Mouse (Mus musculus) gastrocnemius, postnatal 36 days (tissue): ENCODE results near the gene Atp6v1e1. TPM values are rescaled to one million over a fixed set of nuclear protein-coding genes. Genes with fewer than 3 reads are reported as not detected.
A peak's percentile ranks its signal among the peaks of the same experiment; 100 is the strongest.
"Not testable (repeated sequence)": the region's sequence is repeated elsewhere in the genome, so short reads cannot be mapped to it uniquely, and the experiment has no call there.

Experiments
- DNase-seq, 2 experiments: peaks; one replicate each; pipeline ENCODE4 v3.0.0; 2022
- intact Hi-C: fragments of 180-260 bp; cut with DNase I; formaldehyde crosslinking; loops from one replicate; pipeline ENCODE4 v1.15.1; 2025
- total RNA-seq, 2 experiments: library from RNA; stranded (reverse); gene quantifications; 2 replicates each; pipeline ENCODE4 v1.2.3; 2021

Gene Atp6v1e1
- total RNA-seq, 2 experiments from 2014 or later, result 113 to 124 TPM

DNA sequence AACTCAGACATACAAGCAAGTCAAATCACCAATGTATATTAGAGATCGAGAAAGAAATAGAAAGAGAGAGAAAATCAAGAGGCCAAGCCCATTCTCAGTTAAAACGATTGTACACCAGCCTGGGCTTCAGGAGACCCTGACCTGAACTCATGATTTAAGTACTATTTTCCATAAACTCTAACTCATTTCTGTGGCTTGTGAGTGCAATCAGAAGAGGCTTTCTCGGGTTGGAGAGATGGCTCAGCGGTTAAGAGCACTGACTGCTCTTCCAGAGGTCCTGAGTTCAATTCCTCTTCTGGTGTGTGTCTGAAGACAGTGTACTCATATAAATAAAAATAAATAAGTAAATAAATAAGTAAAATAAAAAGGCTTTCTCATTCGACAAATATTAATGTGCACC, 878 bp downstream of the Atp6v1e1 start:
- no peak for DNase-seq
- intact Hi-C loops, result no loop called here

DNA sequence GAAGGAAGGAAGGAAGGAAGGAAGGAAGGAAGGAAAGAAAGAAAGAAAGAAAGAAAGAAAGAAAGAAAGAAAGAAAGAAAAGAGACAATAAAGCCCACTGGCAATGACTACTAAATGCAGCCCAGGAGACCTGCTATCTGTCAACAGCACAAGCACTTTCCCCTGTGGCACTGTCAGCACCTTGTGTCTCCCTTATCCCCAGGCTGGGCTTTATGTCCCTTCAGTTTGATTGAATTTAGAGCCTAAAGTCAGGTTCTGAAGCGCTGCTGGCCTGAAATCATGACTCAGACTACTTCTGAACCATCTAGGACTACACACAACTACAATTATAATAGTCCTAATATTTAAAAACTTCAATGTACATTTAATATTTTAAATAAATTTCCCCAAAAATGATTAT, 1.7 kb downstream of the Atp6v1e1 start:
- intact Hi-C loops, result no loop called here
- no peak for DNase-seq

DNA sequence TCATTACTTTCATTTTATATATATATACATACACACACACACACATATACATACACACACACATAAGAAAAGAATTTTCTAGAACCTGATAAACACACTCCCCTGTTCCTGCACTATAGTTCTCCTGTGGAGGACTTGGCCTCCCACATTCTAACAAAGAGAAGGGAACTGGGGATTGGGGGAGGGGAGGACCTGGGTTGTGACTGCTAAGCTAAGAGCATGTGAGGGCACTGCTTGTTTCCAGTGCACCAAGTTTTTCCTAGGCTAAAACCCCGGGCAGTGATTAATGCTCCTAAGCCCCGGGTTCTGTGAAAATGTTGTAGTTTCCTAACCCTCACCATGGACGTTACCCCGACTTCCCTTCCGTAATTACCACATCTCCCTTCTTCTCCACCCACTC, 2.4 kb downstream of the Atp6v1e1 start:
- DNase-seq, result no peak
- intact Hi-C loops, result no loop called here

DNA sequence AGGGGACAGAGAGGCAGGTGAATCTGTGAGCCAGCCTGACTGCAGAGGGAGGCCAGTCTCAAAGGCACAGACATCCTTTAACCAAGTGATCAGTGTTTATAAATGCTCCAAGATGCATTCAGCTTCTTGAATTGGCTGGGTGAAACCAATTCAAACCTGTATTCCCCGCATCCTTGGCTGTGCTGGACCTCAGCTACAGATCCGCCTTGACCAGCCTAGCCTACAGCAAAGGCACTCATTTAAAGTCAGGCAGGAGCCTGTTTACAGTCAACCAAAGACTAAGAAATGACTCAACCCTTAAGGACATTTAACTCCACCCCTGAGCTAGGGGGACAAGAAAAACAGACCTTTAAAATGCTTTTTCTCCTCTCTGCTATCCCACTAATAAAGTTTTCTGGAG, 3.3 kb downstream of the Atp6v1e1 start:
- intact Hi-C loops, result no loop called here

DNA sequence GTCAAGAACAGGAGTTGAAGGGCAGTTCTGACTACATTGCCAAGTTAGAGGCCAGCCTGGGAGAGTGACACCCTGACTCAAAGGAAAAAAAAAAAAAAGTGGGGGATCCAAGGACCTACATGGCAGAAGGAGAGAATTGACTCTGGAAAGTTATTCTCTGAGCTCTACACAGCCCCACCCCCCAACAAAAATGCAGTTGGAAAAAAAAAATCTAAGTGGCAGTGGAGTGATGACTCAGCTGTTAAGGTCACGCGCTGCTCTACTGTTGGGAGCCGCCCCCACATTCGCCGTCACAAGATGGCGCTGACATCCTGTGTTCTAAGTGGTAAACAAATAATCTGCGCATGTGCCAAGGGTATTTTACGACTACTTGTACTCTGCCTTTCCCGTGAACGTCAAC, 10.6 kb downstream of the Atp6v1e1 start:
- intact Hi-C loops, DNase-seq: not testable (repeated sequence)

More for the DNA sequence above, 3.3 kb downstream of the Atp6v1e1 start:
- no peak for DNase-seq

DNA sequence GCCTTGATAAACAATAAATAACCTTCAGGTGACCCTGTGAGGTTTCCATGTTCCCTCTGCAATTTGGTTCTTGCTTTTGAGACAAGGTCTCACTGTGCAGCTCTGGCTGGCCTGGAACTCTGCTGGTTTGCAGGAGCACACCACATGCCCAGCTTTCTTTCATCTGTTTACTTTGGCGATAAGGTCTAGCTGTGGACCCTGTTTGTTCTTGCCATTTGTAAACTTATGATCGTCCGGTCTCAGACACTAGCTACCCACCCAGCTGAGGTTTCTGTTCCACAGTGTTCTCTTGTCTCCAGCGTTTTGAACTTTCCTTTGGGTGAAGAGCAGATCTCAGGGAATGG, 14.9 kb downstream of the Atp6v1e1 start:
- no peak for DNase-seq
- intact Hi-C loops, result no loop called here

DNA sequence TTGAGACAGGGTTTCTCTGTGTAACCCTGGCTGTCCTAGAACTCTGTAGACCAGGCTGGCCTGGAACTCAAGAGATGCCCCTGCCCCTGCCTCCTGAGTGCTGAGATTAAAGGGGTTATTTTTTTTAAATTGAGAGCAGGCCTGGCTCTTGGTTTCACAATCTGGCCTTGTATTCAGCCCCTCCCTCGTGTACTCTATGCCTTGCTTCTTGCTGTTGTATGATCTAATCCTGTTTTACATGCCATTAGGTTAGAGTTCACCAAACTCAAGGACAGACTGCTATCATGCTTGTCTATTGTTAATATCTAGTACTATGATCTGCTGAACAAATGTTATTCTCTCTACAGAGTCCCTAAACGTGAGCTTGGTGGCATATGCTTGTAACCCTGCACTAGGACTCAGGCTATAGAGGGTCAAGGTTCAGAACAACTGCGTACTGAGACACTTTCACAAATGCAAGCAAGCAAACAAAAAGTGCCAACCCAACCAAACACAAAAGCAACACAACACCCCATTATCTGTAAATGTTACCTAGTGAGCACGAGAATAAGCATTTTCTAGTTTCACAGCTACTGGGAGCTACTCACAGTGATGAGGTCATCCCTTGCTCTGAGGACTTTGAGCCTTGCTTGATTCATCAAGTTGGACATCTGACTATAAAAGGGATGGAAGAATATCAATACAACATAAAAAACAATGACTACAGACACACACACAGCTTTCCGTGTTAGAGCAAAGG, 15.4 kb downstream of the Atp6v1e1 start:
- DNase-seq, result no peak
- intact Hi-C loops, result no loop called here

DNA sequence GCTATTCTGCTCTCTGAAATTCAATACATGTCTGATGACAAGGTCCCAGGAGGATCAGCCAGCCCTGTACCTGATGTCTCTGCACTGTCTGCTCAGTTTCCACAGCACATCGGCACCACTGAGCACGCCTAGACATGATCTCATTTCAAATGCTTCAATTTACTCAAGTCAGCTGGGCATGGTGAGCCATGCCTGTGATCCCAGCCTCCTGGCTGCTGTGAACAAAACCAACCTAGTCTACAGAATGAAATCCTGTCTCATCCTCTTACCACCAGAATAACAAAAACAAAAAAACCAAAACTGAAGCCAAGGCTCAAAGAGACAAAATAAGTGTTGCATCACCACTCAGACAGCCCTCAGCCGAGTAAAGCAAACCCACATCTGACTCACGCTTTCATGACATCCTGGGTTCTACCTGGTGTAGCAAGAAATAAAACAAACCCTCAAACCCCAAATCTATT, 23.0 kb downstream of the Atp6v1e1 start:
- intact Hi-C loops, result no loop called here
- no peak for DNase-seq

DNA sequence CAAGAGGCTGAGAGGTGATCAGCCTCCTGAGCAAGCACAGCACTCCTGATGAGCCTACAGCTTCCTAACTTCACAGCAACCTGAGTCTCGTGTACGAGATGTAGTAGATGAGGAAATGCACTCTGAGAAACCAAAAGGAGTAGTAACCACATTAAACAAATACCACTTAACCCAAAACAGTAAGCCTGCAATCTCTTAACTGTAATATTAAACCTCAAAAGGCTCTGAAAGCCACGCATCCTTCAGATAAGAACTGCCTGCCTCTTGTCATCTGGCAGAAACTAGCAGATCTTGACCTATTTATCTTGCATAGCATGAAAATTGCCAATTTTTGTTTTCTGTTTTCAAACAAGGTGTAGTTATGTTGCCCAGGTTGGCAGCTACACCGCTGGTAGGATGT, 23.7 kb downstream of the Atp6v1e1 start:
- intact Hi-C loops, result no loop called here
- DNase-seq, result no peak

DNA sequence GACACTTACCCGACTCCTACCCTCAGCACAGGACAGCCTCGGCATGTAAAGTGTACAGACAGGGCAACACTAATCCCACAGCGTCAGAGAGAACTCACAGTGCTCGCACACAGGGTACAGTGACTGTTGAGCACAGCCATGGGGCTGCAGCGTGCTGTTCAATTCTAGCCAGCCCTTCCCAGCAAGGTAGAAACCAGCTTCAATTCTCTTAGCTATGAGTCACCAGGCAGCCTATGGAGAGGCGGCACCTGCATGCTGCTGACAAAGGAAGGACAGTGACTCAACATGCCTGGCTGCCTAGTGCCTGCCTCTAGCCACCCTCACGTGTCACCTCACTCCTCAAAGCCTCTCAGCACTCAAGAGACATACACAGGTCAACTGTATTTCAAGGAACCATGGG, 24.6 kb downstream of the Atp6v1e1 start:
- intact Hi-C loops, result no loop called here
- no peak for DNase-seq

DNA sequence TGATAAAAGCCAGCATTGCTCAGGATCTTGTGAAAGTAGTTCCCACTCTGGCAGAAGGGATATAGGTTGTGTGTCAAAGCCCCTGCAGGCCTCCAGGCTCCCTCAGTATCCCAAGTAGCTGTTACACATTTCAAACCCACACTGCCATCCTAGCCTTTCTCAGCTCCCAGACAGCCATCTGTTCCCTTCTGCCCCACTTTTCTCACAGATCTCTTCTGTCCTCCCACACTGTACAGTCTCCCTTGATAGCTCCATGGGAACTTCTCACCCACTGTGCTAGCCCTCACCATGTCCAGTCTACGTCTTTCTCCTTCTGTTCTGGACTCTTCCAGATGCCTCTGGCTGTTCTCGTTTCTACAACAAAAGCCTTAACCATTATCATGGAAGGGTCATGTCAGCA, 26.5 kb downstream of the Atp6v1e1 start:
- intact Hi-C loops, result no loop called here
- no peak for DNase-seq

DNA sequence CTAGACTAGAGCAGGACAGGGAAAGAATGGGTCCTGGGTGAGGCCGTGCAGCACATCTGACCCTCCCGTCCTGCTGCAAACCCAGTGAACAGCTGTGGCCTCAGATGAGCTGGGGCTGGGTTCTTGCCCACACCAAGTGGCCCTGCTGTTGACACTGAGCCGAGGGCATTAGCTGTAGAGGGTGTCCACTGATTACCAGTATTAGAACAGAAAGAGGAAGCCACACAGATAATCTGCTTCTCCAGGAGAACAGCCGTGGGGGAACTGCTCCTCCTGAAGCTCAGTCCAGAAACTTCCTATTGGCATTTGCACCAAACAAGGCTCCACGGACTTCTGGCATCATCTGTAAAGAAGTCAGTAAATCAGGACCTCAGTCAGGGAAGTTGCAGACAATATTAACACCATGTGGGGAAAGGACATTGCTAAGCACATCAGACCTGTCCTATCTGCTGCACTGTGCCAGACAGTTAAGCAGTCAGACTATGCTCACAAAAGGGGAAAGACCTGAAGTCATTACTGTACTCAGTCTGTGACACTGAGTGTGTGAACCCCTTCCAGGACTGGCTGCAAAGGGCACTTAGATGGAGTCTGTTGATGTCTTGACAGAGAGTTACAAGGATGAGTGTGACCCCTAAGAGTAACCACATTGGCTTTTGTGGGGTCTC, 27.0 kb downstream of the Atp6v1e1 start:
- DNase-seq, result peak in 1 of 2 experiments; percentile 23
- intact Hi-C loops, result no loop called here

DNA sequence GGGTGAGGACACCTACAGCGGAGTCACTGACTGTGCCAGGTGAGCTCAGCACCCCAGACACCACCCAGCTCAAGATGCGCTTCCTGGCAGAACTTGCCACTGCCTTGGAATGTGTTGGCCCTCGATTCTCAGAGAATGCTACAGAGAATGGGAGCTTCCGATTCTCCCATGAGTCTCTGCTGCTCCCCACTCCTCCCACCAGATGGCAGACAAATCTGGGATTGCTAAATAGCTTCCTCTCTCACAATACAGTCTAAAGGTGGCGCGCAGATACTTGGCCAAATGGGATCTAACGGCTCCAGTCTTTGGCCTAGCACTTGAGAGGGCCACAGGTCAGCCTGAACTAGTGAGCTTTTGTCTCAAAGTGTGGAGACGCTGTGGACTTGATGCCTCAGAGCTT, 29.6 kb downstream of the Atp6v1e1 start:
- intact Hi-C loops, result loop anchor here (5.0 kb wide), 1 partner anchor 51 kb away; no protein-coding TSS in a partner anchor
- no peak for DNase-seq

DNA sequence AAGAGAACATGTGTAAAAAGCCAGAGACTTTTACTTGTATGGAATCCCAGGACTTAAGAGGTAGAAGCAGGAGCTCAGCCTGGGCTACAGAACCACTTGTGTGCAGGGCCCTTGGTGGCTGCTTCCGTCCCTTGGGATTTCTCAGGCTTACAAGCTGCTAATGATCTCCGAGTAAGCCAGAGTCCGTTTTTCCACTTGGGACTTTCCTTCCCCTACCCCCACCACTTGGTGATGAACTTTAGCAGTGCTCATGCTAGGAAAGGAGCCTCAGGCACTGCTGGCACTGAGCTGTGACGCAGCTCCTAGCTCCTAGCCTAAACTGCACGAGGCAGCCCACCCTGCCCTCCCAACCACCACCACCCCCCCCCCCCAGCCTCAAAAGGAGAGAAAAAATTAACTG, 31.9 kb downstream of the Atp6v1e1 start:
- intact Hi-C loops, result loop anchor here (5.0 kb wide), 1 partner anchor 48 kb away; no protein-coding TSS in a partner anchor
- no peak for DNase-seq

DNA sequence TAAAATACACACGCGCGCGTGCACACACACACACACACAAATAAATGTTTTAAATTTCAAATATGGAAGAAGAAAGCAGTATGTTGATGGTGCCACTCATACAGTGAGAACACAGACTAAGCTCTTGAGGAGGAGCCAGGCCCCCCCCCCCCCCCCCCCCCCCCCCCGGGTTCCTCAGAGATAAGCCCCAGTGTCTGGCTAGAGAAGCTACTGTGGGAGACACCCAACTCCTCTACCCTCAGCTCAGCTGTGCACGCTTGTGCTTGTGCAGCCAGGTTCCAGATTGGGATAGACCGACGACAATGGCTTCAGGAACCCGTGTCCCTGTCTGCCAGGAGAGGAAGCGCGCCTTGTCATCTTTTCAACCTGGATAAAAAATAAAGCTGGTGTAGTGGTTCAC, 32.4 kb downstream of the Atp6v1e1 start:
- intact Hi-C loops, result loop anchor here (5.0 kb wide), 1 partner anchor 48 kb away; no protein-coding TSS in a partner anchor
- no peak for DNase-seq

DNA sequence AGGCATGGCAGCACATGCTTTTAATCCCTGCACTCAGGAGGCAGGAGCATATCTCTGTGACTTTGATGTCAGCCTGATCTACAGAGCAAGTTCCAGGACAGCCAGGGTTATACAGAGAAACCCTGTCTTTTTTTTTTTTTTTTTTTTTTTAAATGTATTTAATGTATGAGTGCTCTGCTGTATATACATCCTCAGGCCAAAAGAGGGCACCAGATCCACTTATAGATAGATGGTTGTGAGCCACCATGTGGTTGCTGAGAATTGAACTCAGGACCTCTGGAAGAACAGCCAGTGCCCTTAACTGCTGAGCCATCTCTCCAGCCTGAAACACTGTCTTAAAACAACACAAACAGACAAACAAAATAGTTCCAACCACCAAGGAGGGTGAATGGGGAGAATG, 33.7 kb downstream of the Atp6v1e1 start:
- no peak for DNase-seq
- intact Hi-C loops, result no loop called here

DNA sequence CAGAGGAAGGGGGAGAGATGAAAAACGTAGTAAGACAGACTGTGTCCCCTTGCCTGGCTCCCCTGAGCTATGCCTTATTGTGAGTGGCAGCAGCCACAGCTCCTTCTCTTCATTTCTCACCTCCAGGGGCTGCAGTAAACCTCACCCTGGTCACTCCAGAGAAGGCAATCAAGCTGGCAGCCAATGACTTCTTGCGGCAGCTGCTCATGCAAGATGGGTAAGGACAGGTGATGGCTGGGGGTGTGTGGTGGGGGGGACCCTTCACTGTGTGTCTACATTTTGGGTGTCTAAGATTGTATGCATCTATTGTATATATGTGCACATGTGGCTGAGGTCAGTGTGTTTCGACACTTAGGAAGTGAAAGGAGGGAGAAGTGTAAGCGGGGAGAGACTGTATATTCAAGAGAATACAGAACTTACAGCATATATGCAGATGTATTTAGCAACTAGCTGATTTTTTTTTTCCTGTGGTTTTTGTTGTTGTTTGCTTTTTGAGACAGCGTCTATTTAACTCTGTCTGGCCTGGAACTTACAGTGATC, 34.5 kb downstream of the Atp6v1e1 start:
- intact Hi-C loops, result no loop called here

DNA sequence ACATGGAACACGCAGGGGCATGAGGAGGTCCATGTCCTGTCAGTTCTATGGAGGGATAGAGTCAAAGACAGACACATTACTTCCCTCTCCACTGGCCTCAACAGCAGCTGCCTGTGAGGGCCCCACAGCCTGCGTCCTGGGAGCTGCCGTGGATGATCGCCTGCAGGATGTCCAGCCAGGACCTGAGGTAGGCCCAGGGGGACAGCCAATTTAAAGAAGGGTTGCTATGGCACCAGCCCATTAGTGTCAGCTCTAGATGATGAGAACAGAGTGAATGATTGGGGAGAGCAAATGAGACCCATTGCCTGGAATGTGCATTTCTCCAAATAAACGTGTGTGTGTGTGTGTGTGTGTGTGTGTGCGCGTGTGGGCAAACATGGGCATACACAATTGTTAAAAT, 38.2 kb downstream of the Atp6v1e1 start:
- intact Hi-C loops, result no loop called here
- DNase-seq, result no peak

More for the DNA sequence above, 34.5 kb downstream of the Atp6v1e1 start:
- DNase-seq, result no peak

DNA sequence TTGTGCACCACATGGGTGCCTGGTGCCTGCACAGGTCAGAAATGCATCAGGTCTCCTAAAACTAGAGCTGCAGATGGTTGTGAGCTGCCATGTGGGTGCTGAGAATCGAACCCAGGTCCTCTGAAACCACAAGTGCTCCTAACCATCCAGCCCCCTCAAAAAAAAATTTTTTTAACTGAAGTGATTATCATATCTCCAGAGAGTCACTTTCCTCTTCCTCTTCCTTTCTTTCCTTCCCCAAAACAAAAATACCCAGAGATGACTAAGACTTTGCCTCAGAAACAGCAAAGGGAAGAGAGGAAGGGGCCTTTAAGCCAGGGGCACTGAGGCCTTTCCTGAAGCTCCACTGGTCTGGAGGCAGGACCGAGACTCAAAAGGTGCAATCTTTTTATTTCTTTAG, 39.6 kb downstream of the Atp6v1e1 start:
- intact Hi-C loops, result no loop called here
- no peak for DNase-seq

DNA sequence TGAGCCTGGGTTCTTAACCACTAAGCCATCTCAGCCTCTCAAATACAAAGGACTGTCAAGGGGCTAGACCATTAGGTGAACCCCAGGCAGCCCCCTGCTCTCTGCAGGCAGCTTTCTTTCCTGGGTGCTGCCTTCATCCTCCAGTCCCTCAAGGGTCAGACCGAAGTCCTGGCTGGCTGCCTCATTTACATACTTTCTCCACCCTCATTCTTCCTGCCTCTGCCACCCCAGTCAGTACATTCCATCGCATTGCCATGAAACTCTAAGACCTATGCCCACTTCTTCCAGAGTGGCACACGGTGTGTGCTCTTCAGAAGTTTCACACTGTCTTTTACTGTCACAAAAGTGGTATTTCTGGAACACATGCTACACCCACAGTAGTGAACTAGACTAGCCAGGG, 44.4 kb downstream of the Atp6v1e1 start:
- intact Hi-C loops, result no loop called here

DNA sequence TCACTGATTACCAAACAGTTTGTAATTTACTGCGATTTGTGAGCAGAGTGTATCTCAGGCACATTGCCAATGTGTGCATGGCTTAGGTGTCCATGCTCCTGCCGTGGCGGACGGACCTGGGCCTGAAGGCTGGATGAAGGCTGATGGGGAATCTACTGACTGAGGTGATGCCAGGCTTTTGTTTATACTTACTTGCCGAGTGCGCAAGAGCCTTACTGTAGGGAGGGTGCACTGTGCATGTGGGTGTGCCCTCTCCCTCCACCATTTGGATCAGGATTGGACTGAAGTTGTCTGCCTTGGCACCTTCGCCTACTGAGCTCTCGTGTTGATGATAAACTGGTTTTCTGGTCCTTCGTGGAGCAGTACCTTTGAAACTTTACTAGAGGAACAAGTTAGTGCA, 45.1 kb downstream of the Atp6v1e1 start:
- intact Hi-C loops, result no loop called here
- no peak for DNase-seq

More for the DNA sequence above, 44.4 kb downstream of the Atp6v1e1 start:
- no peak for DNase-seq

DNA sequence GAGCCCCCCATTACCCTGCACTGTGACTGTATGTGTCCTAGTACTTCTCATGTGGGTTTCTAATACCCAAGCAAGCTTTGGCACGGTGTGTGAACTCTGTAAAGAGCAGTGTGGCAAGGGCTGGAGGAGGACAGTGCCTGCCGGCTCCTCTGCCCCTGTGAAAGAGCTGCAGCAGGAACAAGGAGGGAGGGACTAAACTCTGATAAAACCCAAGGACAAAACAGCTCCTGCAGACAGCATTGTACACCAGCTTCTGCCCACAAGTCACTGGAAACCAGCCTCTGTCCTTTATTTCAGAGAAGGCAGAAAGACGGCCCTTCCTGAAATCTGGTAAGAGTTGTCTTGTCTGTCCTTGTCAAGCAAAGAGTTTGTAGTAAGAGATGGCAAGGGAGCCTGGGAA, 46.3 kb downstream of the Atp6v1e1 start:
- DNase-seq, result no peak
- intact Hi-C loops, result no loop called here
